Mouse (Mus musculus): ENCODE measurements at regions not wholly inside any gene's neighbourhood (a gene's known extent, or its start where the extent isn't known, plus 50 kb on each side); places are given as distances from the start of the nearest gene placed in this dataset.

DNA sequence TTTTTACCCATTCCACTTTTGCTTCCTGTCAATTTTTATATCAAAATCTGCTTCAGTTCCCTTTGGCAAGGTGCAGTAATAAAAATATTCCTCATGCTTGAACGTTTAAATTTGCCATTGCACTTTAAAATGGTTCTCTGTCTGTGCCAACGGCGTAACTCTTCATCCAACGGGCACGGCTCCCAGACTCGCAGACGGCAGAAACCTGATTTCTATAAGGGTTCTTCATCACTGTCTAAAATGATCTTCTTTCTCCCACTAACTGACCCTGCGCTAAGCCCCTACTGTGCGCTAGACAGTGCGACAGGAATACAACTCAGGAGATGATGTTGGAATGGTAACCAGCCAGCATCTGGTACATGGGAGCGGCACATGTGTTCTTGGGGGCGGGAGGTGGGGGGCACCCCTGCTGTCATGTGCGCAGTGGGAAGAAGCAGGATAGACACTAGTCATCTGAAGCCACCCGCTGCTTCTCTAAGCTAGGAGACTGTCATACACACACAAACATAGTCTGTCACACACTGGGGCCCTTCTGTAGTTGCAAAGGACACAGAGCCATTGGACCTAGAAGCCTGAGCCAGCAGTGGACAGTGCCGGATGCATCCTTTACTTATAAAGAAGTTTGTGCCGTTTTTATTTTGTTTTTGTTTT, 197.8 kb downstream of the Rpap3 start:
- Histone ChIP-seq H3K9me3 (peaks cover 48% of the 10 kb centered on the region), H3K27me3 (replicated peaks) (no peaks in the 10 kb centered on the region), H3K36me3 (replicated peaks; ENCODE audit: low read length) (no peaks in the 10 kb centered on the region), H3K4me3 (replicated peaks) (no peak overlapping the region), H3K4me1 (peaks cover 3% of the 10 kb centered on the region; the same call in 1 of the 2 replicates)
- no peak for TF ChIP-seq FLI1 (IDR thresholded peaks at IDR 0.05; ENCODE audit: low read length)
- no peak for TF ChIP-seq GATA1 (IDR thresholded peaks at IDR 0.05; ENCODE audit: borderline replicate concordance, low read length)

DNA sequence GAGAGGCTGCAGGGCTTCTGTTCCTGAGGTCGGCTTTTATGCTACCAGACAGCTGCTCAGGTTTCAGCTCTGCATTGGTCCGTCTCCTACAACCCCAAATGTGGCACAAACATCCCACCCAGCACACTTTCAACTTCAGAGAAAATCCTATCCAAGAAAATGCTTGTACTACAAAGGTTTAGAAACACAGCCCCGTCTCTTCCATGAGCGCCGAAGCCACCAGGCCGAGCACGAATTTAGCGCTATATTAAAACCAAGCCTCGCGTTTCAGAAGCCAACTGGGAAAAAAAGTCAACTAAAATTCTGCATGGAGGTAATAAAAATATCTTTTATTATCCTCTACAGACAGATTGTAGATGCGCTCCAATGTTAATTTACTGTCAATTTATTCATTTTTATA, 198.4 kb downstream of the Rpap3 start:
- Histone ChIP-seq H3K4me1 (peaks cover 3% of the 10 kb centered on the region; the same call in 1 of the 2 replicates), H3K27me3 (replicated peaks) (no peaks in the 10 kb centered on the region), H3K9me3 (peaks cover 54% of the 10 kb centered on the region), H3K4me3 (replicated peaks) (no peak overlapping the region), H3K36me3 (replicated peaks; ENCODE audit: low read length) (no peaks in the 10 kb centered on the region)
- TF ChIP-seq GATA1 (IDR thresholded peaks at IDR 0.05; ENCODE audit: borderline replicate concordance, low read length) (no peak), FLI1 (IDR thresholded peaks at IDR 0.05; ENCODE audit: low read length) (no peak)

DNA sequence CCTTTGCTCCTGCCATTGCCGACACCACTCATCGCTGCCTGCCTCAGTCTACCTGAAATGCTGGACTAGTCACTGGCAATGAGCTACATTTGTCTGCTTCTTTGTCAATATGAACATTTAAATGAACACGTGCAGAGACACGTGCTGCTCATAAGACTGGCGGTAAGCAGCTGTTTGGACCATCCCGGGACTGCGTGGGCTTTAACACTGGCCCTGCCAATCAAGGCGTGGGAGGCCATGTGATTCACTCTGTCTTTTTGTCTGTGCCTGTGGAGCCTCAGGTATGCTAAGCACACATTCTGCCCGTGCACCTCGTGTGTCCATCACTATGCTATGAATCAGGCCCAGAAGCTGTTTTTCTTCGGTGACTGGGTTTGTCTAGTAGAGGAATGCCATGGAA, 199.9 kb downstream of the Rpap3 start:
- TF ChIP-seq GATA1 (IDR thresholded peaks at IDR 0.05; ENCODE audit: borderline replicate concordance, low read length) = no peak
- Histone ChIP-seq H3K4me3 (replicated peaks) (no peak overlapping the region), H3K4me1 (peaks cover 3% of the 10 kb centered on the region; the same call in 1 of the 2 replicates), H3K9me3 (peaks cover 51% of the 10 kb centered on the region), H3K36me3 (replicated peaks; ENCODE audit: low read length) (no peaks in the 10 kb centered on the region), H3K27me3 (replicated peaks) (no peaks in the 10 kb centered on the region)

DNA sequence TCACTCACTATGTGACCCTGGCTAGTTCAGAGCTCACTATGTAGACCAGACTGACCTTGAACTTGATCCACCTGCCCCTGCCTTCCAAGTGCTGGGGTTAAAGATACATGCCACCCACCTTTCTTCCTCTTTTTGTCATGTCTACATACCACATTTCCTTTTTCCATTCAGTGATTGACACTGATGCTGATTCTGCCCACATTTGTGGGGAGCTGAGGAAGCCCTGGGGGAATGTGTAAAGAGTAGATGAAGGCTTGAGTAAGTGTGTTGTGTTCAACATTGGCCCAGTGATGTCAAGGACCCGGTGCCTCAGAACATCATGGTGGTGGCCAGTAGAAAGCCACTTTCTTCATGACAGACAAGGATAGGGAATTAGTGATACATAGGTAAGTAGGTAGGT, 201.3 kb downstream of the Rpap3 start:
- no peak for TF ChIP-seq GATA1 (IDR thresholded peaks at IDR 0.05; ENCODE audit: borderline replicate concordance, low read length)
- TF ChIP-seq FLI1 (IDR thresholded peaks at IDR 0.05; ENCODE audit: low read length) = no peak
- Histone ChIP-seq H3K9me3 (peaks cover 37% of the 10 kb centered on the region), H3K36me3 (replicated peaks; ENCODE audit: low read length) (no peaks in the 10 kb centered on the region), H3K4me3 (replicated peaks) (no peak overlapping the region), H3K27me3 (replicated peaks) (no peaks in the 10 kb centered on the region), H3K4me1 (peaks cover 3% of the 10 kb centered on the region; the same call in 1 of the 2 replicates)

DNA sequence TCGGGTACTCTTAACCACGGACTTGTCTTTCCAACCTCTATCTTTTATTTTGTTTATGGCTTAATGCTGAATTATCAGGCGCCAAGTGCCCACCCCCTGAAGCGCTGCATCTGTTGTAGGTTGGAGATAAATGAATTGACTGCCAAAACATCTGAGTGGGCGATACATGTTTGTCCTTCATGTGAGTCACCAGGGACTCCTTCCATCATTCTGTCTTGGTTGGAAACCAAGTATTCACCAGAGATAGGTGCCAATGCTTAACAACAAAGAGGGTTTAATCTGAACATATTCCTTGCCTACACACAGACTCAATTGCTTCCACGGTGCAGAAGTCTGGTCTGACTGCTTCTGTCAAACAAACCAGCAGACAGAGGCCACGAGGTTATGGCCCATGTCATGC, 203.6 kb downstream of the Rpap3 start:
- Histone ChIP-seq H3K4me1 (peaks cover 3% of the 10 kb centered on the region; the same call in 1 of the 2 replicates), H3K36me3 (replicated peaks; ENCODE audit: low read length) (no peaks in the 10 kb centered on the region), H3K27me3 (replicated peaks) (no peaks in the 10 kb centered on the region), H3K4me3 (replicated peaks) (no peak overlapping the region), H3K9me3 (peaks cover 36% of the 10 kb centered on the region)
- TF ChIP-seq FLI1 (IDR thresholded peaks at IDR 0.05; ENCODE audit: low read length) = no peak
- no peak for TF ChIP-seq GATA1 (IDR thresholded peaks at IDR 0.05; ENCODE audit: borderline replicate concordance, low read length)

DNA sequence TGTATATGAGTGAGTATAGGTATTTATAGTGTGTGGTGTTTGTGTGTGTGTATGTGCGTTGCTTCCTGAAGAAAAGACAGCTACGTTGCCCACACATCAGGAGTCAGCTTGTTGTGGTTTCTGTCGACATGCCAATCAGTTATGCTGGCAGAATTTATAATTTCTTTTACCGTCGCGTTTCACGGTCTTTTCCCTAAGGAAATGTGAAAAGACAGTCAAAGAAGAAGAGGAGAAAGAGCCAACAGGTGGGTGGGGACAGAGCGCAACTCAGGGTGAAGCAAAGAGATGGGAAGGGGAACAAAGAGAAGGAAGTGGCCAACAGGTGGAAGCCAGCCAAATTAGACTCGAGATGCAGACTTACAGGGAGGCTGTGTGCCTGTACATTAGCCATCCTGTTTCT, 204.2 kb downstream of the Rpap3 start:
- Histone ChIP-seq H3K4me3 (replicated peaks) (peak overlapping the region; percentile 28), H3K36me3 (replicated peaks; ENCODE audit: low read length) (no peaks in the 10 kb centered on the region), H3K9me3 (peaks cover 33% of the 10 kb centered on the region), H3K4me1 (peaks cover 3% of the 10 kb centered on the region; the same call in 1 of the 2 replicates), H3K27me3 (replicated peaks) (no peaks in the 10 kb centered on the region)
- TF ChIP-seq FLI1 (IDR thresholded peaks at IDR 0.05; ENCODE audit: low read length) = no peak
- TF ChIP-seq GATA1 (IDR thresholded peaks at IDR 0.05; ENCODE audit: borderline replicate concordance, low read length) = no peak

DNA sequence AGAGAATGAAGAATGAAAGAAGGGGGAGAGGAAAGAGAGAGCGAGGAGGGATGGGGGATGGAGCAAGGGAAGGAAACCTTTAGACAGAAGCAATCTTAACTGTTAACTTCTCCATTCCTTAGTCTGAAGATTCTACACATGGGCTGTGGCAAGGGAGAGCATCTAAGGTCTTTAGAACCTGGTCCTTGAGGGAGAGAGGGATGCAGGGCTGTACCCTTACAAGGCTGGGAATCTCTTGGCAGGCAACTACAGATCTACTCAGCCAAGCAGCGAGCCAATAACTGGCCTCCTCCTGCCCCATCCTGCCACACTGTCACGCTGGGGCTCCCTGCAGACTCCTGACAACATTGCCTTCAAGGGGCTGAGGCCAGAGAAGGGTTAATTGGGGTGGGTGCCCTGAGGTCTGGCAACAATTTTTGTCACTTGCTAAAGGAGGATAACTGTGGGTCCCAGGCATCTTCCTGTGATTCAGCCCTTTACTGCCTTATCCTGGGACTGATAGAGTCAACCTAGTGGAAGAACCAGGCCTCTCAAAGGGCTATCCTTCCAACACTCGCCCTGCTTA, 205.7 kb downstream of the Rpap3 start:
- no peak overlapping the region for H3K4me3 ChIP-seq (replicated peaks)
- no peaks in the 10 kb centered on the region for H3K27me3 ChIP-seq (replicated peaks)

DNA sequence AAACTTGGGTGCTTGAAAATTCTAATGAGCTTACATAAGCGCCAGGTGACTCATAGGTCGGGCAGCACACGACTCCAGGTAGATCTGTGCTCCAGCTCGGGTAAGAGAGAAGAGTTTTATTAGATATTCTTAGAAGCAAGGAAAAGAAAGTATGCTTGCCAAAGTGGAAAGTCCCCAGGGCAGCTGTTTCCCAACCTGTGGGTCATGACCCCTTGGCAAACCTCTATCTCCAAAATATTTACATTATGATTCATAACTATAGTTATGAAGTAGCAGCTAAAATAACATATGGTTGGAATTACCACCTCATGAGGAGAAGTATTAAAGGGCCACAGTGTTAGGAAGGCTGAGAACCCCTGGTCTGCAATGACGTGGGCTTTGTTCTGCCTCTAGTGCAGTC, 206.4 kb downstream of the Rpap3 start:
- H3K4me1 ChIP-seq = 0 out of 2 replicates have a peak, but pooled peaks cover under 1% of the 10 kb centered on the region
- no peaks in the 10 kb centered on the region for H3K36me3 ChIP-seq (replicated peaks; ENCODE audit: low read length)
- no peak overlapping the region for H3K4me3 ChIP-seq (replicated peaks)
- peaks cover 43% of the 10 kb centered on the region for H3K9me3 ChIP-seq
- H3K27me3 ChIP-seq (replicated peaks) = no peaks in the 10 kb centered on the region
- TF ChIP-seq GATA1 (IDR thresholded peaks at IDR 0.05; ENCODE audit: borderline replicate concordance, low read length) (no peak), FLI1 (IDR thresholded peaks at IDR 0.05; ENCODE audit: low read length) (no peak)

More for the DNA sequence above, 205.7 kb downstream of the Rpap3 start:
- no peak for TF ChIP-seq GATA1 (IDR thresholded peaks at IDR 0.05; ENCODE audit: borderline replicate concordance, low read length)
- no peak for TF ChIP-seq FLI1 (IDR thresholded peaks at IDR 0.05; ENCODE audit: low read length)
- peaks cover 3% of the 10 kb centered on the region; the same call in 1 of the 2 replicates for H3K4me1 ChIP-seq
- peaks cover 40% of the 10 kb centered on the region for H3K9me3 ChIP-seq
- no peaks in the 10 kb centered on the region for H3K36me3 ChIP-seq (replicated peaks; ENCODE audit: low read length)

DNA sequence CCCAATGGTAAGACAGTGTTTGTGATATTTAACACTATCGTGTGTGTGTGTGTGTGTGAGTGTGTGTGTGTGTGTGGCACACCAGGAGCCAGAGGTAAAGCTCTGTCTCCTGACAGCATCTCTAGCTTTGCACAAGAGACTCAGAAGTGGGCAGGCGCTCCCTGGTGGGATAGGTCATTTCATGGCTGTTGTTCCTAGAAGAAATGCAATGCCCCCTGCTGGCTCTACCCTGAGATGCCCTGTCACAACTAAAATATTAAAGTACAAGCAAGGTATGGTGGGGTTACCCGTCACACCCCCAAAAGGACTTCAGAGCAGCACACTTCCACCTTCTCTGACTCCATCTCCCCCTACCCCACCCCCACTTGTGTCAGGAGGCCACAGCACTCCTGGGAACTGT, 207.2 kb downstream of the Rpap3 start:
- no peak for TF ChIP-seq GATA1 (IDR thresholded peaks at IDR 0.05; ENCODE audit: borderline replicate concordance, low read length)
- TF ChIP-seq FLI1 (IDR thresholded peaks at IDR 0.05; ENCODE audit: low read length) = no peak
- Histone ChIP-seq H3K4me1 (no peaks in the 10 kb centered on the region), H3K9me3 (peaks cover 43% of the 10 kb centered on the region), H3K27me3 (replicated peaks) (no peaks in the 10 kb centered on the region), H3K4me3 (replicated peaks) (no peak overlapping the region), H3K36me3 (replicated peaks; ENCODE audit: low read length) (no peaks in the 10 kb centered on the region)

DNA sequence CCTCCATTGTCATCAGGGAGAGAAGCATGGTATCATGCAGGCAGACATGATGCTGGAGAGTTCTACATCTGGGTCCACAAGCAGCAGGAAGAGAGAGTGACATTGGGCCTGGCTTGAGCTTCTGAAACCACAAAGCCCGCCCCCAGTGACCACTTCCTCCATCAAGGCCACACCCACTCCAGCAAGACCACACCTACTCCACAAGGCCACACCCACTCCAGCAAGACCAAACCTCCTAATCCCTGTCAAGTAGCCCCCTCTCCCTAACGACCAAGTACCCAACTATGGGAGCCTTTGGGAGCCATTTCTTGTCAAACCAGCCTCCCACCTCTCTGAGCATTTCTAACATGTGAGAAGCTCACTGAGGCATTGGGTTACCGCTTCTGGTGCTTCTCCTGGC, 209.6 kb downstream of the Rpap3 start:
- peaks cover 42% of the 10 kb centered on the region for H3K9me3 ChIP-seq
- H3K36me3 ChIP-seq (replicated peaks; ENCODE audit: low read length) = no peaks in the 10 kb centered on the region
- no peaks in the 10 kb centered on the region for H3K4me1 ChIP-seq
- no peak overlapping the region for H3K4me3 ChIP-seq (replicated peaks)
- no peaks in the 10 kb centered on the region for H3K27me3 ChIP-seq (replicated peaks)
- TF ChIP-seq GATA1 (IDR thresholded peaks at IDR 0.05; ENCODE audit: borderline replicate concordance, low read length) (no peak), FLI1 (IDR thresholded peaks at IDR 0.05; ENCODE audit: low read length) (no peak)

Data from megakaryocyte, embryonic 14.5 days (primary cell).